Mouse (Mus musculus): ENCODE measurements at regions not wholly inside any gene's neighbourhood (a gene's known extent, or its start where the extent isn't known, plus 50 kb on each side); places are given as distances from the start of the nearest gene placed in this dataset.

DNA sequence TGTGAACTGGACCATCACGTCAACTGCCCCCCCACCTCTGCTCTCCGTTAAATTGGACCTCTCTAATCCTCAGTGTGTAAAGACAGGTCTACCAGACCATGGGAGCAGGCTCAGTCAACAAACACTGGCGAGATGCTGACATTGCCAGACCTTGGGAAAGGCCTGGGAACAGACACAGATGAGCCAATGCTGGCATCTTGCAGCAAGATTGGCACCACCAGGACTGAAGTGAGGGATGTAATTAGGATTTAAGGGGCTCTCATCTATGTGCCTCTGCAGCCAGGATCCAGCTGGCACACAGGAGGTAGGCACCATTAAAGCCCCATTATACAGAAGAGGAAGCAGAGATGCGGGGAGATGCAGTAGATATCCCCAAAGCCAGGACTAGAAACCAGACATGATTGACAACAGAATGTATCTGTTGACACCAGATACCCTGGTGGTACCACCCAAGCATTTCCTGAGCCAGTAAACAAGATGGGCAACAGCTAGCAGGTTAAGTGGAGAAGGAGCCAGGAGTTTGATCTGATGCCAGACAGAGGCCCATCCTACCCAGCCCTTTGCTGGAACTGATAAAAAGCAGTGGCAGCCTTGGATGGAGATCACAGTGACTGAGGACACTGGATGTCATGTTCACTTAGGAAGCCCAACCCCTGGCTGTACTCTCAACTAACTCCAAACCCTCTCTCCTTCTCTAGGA is 59.7 kb upstream of the Cplx2 start:
- peaks cover 5% of the 10 kb centered on the region; the same call in 1 of the 2 replicates for H3K4me1 ChIP-seq (ENCODE audit: control insufficient read depth, insufficient read depth, low read length)
- WGBS: 94% methylated on average over 4 of the region's 4 CpGs
- no peak for ATAC-seq (ENCODE audit: insufficient read depth, low FRiP score, low TSS enrichment)
- no peak for DNase-seq (ENCODE audit: low spot score)
- no peak overlapping the region for H3K4me3 ChIP-seq (ENCODE audit: low read depth, low read length)
- no peak overlapping the region for H3K27ac ChIP-seq (ENCODE audit: low read depth, low read length)
- H3K27me3 ChIP-seq (ENCODE audit: control insufficient read depth, insufficient read depth, low read length): no peaks in the 10 kb centered on the region
- H3K9ac ChIP-seq (ENCODE audit: low read length): no peak overlapping the region
- no peaks in the 10 kb centered on the region for H3K36me3 ChIP-seq (ENCODE audit: control insufficient read depth, insufficient read depth, low read length)
- no peaks in the 10 kb centered on the region for H3K9me3 ChIP-seq (ENCODE audit: control insufficient read depth, low read length)
- no peak overlapping the region for H3K4me2 ChIP-seq (ENCODE audit: low read depth)

GRCm38 (mm10) chr13:54312405-54313185 is 58.6 kb upstream of the Cplx2 start:
- peaks cover 5% of the 10 kb centered on the region; the same call in 1 of the 2 replicates for H3K4me1 ChIP-seq (ENCODE audit: control insufficient read depth, insufficient read depth, low read length)
- no peaks in the 10 kb centered on the region for H3K36me3 ChIP-seq (ENCODE audit: control insufficient read depth, insufficient read depth, low read length)
- ATAC-seq (ENCODE audit: insufficient read depth, low FRiP score, low TSS enrichment) (no peak), DNase-seq (ENCODE audit: low spot score) (no peak)
- no peak overlapping the region for H3K4me2 ChIP-seq (ENCODE audit: low read depth)
- no peaks in the 10 kb centered on the region for H3K9me3 ChIP-seq (ENCODE audit: control insufficient read depth, low read length)
- WGBS: 79% methylated on average over 18 of the region's 18 CpGs
- H3K27ac ChIP-seq (ENCODE audit: low read depth, low read length): no peak overlapping the region
- no peak overlapping the region for H3K4me3 ChIP-seq (ENCODE audit: low read depth, low read length)
- no peaks in the 10 kb centered on the region for H3K27me3 ChIP-seq (ENCODE audit: control insufficient read depth, insufficient read depth, low read length)
- H3K9ac ChIP-seq (ENCODE audit: low read length): no peak overlapping the region

GRCm38 (mm10) chr13:54315333-54315732 is 55.8 kb upstream of the Cplx2 start:
- no peak overlapping the region for H3K4me2 ChIP-seq (ENCODE audit: low read depth)
- H3K27me3 ChIP-seq (ENCODE audit: control insufficient read depth, insufficient read depth, low read length): no peaks in the 10 kb centered on the region
- ATAC-seq (ENCODE audit: insufficient read depth, low FRiP score, low TSS enrichment): no peak
- no peak overlapping the region for H3K9ac ChIP-seq (ENCODE audit: low read length)
- no peak overlapping the region for H3K27ac ChIP-seq (ENCODE audit: low read depth, low read length)
- no peak overlapping the region for H3K4me3 ChIP-seq (ENCODE audit: low read depth, low read length)
- 0 out of 2 replicates have a peak, but pooled peaks cover 5% of the 10 kb centered on the region for H3K4me1 ChIP-seq (ENCODE audit: control insufficient read depth, insufficient read depth, low read length)
- H3K9me3 ChIP-seq (ENCODE audit: control insufficient read depth, low read length): no peaks in the 10 kb centered on the region
- WGBS: 92% methylated on average over 3 of the region's 3 CpGs
- H3K36me3 ChIP-seq (ENCODE audit: control insufficient read depth, insufficient read depth, low read length): no peaks in the 10 kb centered on the region
- no peak for DNase-seq (ENCODE audit: low spot score)

GRCm38 (mm10) chr13:54316907-54317306 is 54.2 kb upstream of the Cplx2 start:
- no peak for ATAC-seq (ENCODE audit: insufficient read depth, low FRiP score, low TSS enrichment)
- Histone ChIP-seq H3K4me2 (ENCODE audit: low read depth) (no peak overlapping the region), H3K9me3 (ENCODE audit: control insufficient read depth, low read length) (no peaks in the 10 kb centered on the region), H3K4me1 (ENCODE audit: control insufficient read depth, insufficient read depth, low read length) (0 out of 2 replicates have a peak, but pooled peaks cover 5% of the 10 kb centered on the region), H3K9ac (ENCODE audit: low read length) (no peak overlapping the region), H3K27ac (ENCODE audit: low read depth, low read length) (no peak overlapping the region), H3K36me3 (ENCODE audit: control insufficient read depth, insufficient read depth, low read length) (no peaks in the 10 kb centered on the region), H3K27me3 (ENCODE audit: control insufficient read depth, insufficient read depth, low read length) (no peaks in the 10 kb centered on the region), H3K4me3 (ENCODE audit: low read depth, low read length) (no peak overlapping the region)
- WGBS: 88% methylated on average over 6 of the region's 6 CpGs
- no peak for DNase-seq (ENCODE audit: low spot score)

- no peak for ATAC-seq (ENCODE audit: insufficient read depth, low FRiP score, low TSS enrichment)
- H3K9ac ChIP-seq (ENCODE audit: low read length): no peak overlapping the region
- H3K27me3 ChIP-seq (ENCODE audit: control insufficient read depth, insufficient read depth, low read length): no peaks in the 10 kb centered on the region
- no peaks in the 10 kb centered on the region for H3K9me3 ChIP-seq (ENCODE audit: control insufficient read depth, low read length)
- 85% methylated on average over 4 of the region's 4 CpGs for WGBS
- H3K4me3 ChIP-seq (ENCODE audit: low read depth, low read length): no peak overlapping the region
- 0 out of 2 replicates have a peak, but pooled peaks cover 5% of the 10 kb centered on the region for H3K4me1 ChIP-seq (ENCODE audit: control insufficient read depth, insufficient read depth, low read length)
- no peak overlapping the region for H3K27ac ChIP-seq (ENCODE audit: low read depth, low read length)
- no peak overlapping the region for H3K4me2 ChIP-seq (ENCODE audit: low read depth)
- DNase-seq (ENCODE audit: low spot score): no peak
- H3K36me3 ChIP-seq (ENCODE audit: control insufficient read depth, insufficient read depth, low read length): no peaks in the 10 kb centered on the region
These were observed 53.0 kb upstream of the Cplx2 start for GRCm38 (mm10) chr13:54318161-54318560.

DNA sequence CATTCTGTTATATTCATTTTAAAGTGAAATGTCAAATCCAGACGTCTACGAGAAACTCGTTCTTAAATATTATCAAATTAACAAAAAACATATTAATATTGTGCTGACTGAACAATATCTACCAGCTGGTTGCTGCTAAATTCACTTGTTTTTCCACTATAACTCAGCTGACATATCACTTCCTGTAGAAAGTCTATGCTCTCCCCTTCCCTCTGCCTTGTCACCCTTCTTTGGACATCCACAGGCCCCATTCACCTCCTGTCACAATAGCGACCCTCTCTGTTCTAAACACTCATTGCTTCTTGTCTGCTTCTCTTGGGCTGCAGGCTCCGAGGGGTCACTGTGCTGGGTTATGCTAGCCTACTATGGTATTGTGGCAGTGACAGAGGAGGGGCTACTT is 52.5 kb upstream of the Cplx2 start:
- 83% methylated on average over 5 of the region's 5 CpGs for WGBS
- H3K27ac ChIP-seq (ENCODE audit: low read depth, low read length): no peak overlapping the region

GRCm38 (mm10) chr13:54320212-54320611 is 50.9 kb upstream of the Cplx2 start:
- DNase-seq (ENCODE audit: low spot score) (no peak), ATAC-seq (ENCODE audit: insufficient read depth, low FRiP score, low TSS enrichment) (no peak)
- no peak overlapping the region for H3K4me3 ChIP-seq (ENCODE audit: low read depth, low read length)
- no peak overlapping the region for H3K4me2 ChIP-seq (ENCODE audit: low read depth)
- H3K27ac ChIP-seq (ENCODE audit: low read depth, low read length): no peak overlapping the region
- H3K9ac ChIP-seq (ENCODE audit: low read length): no peak overlapping the region
- H3K4me1 ChIP-seq (ENCODE audit: control insufficient read depth, insufficient read depth, low read length): 0 out of 2 replicates have a peak, but pooled peaks cover 3% of the 10 kb centered on the region
- no peaks in the 10 kb centered on the region for H3K9me3 ChIP-seq (ENCODE audit: control insufficient read depth, low read length)
- H3K36me3 ChIP-seq (ENCODE audit: control insufficient read depth, insufficient read depth, low read length): no peaks in the 10 kb centered on the region
- H3K27me3 ChIP-seq (ENCODE audit: control insufficient read depth, insufficient read depth, low read length): no peaks in the 10 kb centered on the region
- 59% methylated on average over 9 of the region's 9 CpGs for WGBS

More for the DNA sequence above, 52.5 kb upstream of the Cplx2 start:
- H3K9me3 ChIP-seq (ENCODE audit: control insufficient read depth, low read length): no peaks in the 10 kb centered on the region
- H3K4me3 ChIP-seq (ENCODE audit: low read depth, low read length): no peak overlapping the region
- DNase-seq (ENCODE audit: low spot score) (no peak), ATAC-seq (ENCODE audit: insufficient read depth, low FRiP score, low TSS enrichment) (no peak)
- H3K27me3 ChIP-seq (ENCODE audit: control insufficient read depth, insufficient read depth, low read length): no peaks in the 10 kb centered on the region
- H3K36me3 ChIP-seq (ENCODE audit: control insufficient read depth, insufficient read depth, low read length): no peaks in the 10 kb centered on the region
- 0 out of 2 replicates have a peak, but pooled peaks cover 5% of the 10 kb centered on the region for H3K4me1 ChIP-seq (ENCODE audit: control insufficient read depth, insufficient read depth, low read length)
- no peak overlapping the region for H3K9ac ChIP-seq (ENCODE audit: low read length)
- H3K4me2 ChIP-seq (ENCODE audit: low read depth): no peak overlapping the region

GRCm38 (mm10) chr13:54321011-54321410 is 50.1 kb upstream of the Cplx2 start:
- no peak overlapping the region for H3K9ac ChIP-seq (ENCODE audit: low read length)

More at GRCm38 (mm10) chr13:54321011-54321410, 50.1 kb upstream of the Cplx2 start:
- Histone ChIP-seq H3K4me1 (ENCODE audit: control insufficient read depth, insufficient read depth, low read length) (0 out of 2 replicates have a peak, but pooled peaks cover 3% of the 10 kb centered on the region), H3K36me3 (ENCODE audit: control insufficient read depth, insufficient read depth, low read length) (no peaks in the 10 kb centered on the region), H3K9me3 (ENCODE audit: control insufficient read depth, low read length) (no peaks in the 10 kb centered on the region), H3K27me3 (ENCODE audit: control insufficient read depth, insufficient read depth, low read length) (no peaks in the 10 kb centered on the region), H3K27ac (ENCODE audit: low read depth, low read length) (no peak overlapping the region), H3K4me2 (ENCODE audit: low read depth) (no peak overlapping the region), H3K4me3 (ENCODE audit: low read depth, low read length) (no peak overlapping the region)
- DNase-seq (ENCODE audit: low spot score) (no peak), ATAC-seq (ENCODE audit: insufficient read depth, low FRiP score, low TSS enrichment) (no peak)
- 87% methylated on average over 14 of the region's 14 CpGs for WGBS
